15 mouse cellular contexts compared by ENCODE assay signal in genomic region chr12:59770980-59771379, GRCm38 (mm10).
"Had no signal": no experiment of that assay in that cellular context is flagged by ENCODE, and none has a peak within 500 bp of the region (broad histone marks: within the 10 kb centered on the region; RNA-seq: fewer than 3 reads in every experiment).

No protein-coding gene starts in this region.

- H3K36me3 ChIP-seq: neural tube, embryonic 15.5 days; stomach, embryonic 15.5 days had no signal

- H3K27me3 ChIP-seq: neural tube, embryonic 15.5 days; stomach, embryonic 15.5 days had no signal

- H3K4me1 ChIP-seq: neural tube, embryonic 15.5 days; stomach, embryonic 15.5 days had no signal

- DNase-seq: retina, postnatal 1 day; right cerebral cortex, adult 18-20 months; right cerebral cortex, postnatal 14 days; right cerebral cortex, postnatal 25 days; right cerebral cortex, postnatal 4 days; spleen, adult 18-20 months; thymus, adult 18-20 months; thymus, adult 2 months; thymus, postnatal 14 days; thymus, postnatal 25 days; thymus, postnatal 36 days; thymus, postnatal 4 days had no signal

- H3K9ac ChIP-seq: neural tube, embryonic 15.5 days; stomach, embryonic 15.5 days had no signal

- H3K9me3 ChIP-seq: neural tube, embryonic 15.5 days; stomach, embryonic 15.5 days had no signal

- H3K27ac ChIP-seq: neural tube, embryonic 15.5 days; stomach, embryonic 15.5 days; stomach, postnatal 0 days had no signal

- H3K4me3 ChIP-seq: neural tube, embryonic 15.5 days; stomach, embryonic 15.5 days had no signal

- H3K4me2 ChIP-seq: neural tube, embryonic 15.5 days; stomach, embryonic 15.5 days had no signal
